Mouse (Mus musculus): ENCODE results near the gene Kcnmb2. TPM values are rescaled to one million over a fixed set of nuclear protein-coding genes. Genes with fewer than 3 reads are reported as not detected.

The Kcnmb2 gene
- total RNA-seq, 2 experiments from 2014 or later = not detected

- ATAC-seq (ENCODE audit: poor library complexity, severe bottlenecking) = no peak
These were observed 230.2 kb downstream of the Kcnmb2 start for GRCm38 (mm10) chr3:32132395-32133004.

GRCm38 (mm10) chr3:32144194-32144593, 241.9 kb downstream of the Kcnmb2 start:
- ATAC-seq (ENCODE audit: poor library complexity, severe bottlenecking) = no peak

DNA sequence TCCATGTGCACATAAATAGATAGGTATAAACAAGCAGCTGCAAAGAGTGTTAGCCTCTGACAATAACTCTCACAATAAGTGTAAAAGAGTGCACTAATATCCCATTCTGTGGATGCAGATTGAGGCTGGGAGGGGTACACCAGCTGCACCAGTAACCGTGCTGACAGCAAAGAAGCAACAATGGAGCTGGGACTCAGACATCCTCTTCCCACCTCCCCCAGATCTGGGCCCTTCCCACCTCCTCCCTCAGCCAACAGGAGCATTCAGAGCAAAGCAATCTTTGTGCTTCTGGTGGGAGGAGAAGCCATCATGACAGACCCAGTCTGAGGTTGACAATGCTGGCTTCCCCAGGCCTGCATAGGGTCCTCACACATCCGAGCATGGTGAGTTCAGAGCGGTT, 242.3 kb downstream of the Kcnmb2 start:
- ATAC-seq (ENCODE audit: poor library complexity, severe bottlenecking) = no peak

DNA sequence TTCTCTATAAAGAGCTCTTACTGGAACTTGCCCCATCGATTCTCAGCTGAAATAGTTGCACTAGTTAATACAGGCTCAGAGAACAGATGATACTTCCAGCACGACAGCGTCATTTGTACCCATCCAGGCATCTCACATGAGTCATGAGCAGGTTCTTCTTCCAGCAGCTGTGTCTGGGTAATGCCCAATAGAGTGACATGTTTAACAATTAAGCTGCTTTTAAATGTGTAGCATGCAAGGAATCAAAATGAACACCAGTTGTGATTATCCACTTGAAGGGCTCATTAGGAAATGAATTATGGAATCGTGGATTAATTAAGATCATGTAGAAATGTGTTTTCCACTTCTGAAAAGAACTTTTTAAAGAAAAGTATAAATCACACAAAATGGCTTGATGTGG, 245.4 kb downstream of the Kcnmb2 start:
- no peak for ATAC-seq (ENCODE audit: poor library complexity, severe bottlenecking)

- no peak for ATAC-seq (ENCODE audit: poor library complexity, severe bottlenecking)
These were observed 247.7 kb downstream of the Kcnmb2 start for GRCm38 (mm10) chr3:32149851-32150570.

- no peak for ATAC-seq (ENCODE audit: poor library complexity, severe bottlenecking)
These were observed 278.2 kb downstream of the Kcnmb2 start for GRCm38 (mm10) chr3:32180519-32180918.

DNA sequence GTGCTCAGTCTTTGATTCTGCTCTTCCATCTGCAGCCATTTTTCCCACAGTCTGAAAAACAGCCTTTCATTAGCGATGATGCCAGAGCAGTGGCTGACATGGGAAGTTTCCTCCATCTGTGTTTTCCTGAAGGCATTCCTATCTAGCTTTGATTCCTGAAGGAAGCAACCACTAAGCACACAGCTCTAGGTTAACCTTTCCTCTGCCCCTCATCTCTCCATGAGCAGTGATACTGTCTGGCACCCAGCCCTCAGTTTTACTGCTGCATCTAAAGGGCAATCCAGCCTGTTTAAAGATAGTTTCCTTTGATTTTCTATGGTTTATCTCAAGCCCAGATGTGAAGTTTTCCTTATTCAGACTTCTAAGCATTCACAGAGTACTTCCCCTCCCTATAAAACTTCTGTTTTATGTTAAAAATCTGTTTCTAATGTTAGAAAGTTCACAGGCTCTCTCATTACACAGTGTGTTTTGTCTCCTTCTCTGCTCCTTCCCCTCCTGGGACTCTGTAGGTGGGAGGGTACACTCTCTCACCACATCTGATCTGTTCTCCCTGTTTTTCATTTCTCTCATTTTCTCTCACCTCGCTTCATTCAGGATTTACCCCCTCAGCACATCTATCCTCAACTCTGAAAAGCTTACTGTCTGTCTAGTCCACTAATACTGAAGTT, 283.7 kb downstream of the Kcnmb2 start:
- ATAC-seq (ENCODE audit: poor library complexity, severe bottlenecking) = no peak

DNA sequence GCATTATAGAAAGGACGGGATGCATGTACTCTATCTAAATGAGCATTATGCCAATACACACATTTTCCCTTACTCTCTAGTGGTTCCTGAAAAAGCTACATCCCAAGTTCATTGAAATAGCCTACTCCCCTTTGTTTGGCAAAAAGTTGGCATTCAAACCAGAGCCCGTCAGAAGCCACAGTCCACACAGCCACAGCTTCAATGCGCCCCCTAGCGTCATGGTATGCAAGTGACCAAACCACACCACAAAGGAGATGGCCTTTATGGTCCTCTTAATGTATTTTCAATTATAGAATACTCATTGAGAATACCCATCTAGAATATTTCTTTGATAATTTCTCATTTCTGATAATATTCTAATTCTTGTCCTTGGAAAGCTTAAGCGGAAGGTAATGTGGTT, 286.2 kb downstream of the Kcnmb2 start:
- ATAC-seq (ENCODE audit: poor library complexity, severe bottlenecking) = no peak

DNA sequence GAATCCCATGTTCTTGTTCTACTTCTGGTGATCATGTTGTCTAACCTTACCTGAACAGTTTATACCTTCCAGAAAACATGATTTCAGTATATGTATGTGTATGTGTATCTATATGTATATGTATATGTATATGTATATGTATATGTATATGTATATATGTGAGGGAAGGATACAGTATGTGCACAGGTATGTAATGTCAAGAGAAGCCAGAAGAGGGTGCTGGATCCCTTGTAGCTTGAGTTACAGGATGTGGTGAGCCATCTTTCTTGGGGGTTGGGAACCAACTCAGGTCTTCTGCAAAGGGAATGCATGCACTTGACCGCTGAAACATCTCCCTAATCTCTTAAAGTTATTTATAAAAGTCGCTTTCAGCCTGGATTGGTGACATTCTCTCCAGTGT, 286.6 kb downstream of the Kcnmb2 start:
- ATAC-seq (ENCODE audit: poor library complexity, severe bottlenecking) = no peak

DNA sequence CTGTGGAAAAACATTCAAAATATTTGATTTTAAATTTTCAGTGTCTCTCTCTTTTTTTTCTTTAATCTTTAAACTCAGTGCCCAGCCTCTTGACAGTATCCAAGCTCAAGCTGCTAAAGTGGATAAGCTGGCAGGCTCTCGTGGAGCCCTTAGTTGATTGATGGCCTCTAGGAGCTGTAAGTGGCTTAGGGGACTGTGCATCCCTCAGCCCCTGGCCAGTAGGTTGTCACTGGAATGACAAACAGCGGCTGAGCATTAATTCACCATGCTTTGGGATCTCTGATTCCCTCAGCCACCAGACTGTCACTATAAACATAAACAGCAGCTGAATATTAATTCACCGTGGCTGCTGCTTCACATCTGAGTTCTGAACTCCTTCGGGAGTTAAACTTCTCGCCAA, 287.6 kb downstream of the Kcnmb2 start:
- ATAC-seq (ENCODE audit: poor library complexity, severe bottlenecking) = no peak

DNA sequence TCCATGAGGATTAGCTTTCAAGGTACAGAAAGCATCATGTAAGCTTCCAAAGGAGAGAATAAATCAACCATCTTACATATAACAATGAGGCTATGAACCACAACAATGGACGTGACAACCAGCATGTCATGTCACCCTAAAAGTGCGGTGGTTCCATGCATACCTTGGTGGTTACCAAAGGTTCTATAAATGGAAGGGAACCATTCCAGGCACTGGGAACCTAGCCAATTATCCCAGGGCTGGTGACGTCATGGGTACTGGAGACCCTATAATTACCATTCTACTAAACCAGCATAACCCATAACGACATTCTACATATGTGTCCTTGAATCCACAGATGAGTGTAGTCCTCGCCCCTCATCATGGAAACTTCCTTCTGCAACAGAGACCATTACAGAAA, 291.7 kb downstream of the Kcnmb2 start:
- ATAC-seq (ENCODE audit: poor library complexity, severe bottlenecking) = no peak

DNA sequence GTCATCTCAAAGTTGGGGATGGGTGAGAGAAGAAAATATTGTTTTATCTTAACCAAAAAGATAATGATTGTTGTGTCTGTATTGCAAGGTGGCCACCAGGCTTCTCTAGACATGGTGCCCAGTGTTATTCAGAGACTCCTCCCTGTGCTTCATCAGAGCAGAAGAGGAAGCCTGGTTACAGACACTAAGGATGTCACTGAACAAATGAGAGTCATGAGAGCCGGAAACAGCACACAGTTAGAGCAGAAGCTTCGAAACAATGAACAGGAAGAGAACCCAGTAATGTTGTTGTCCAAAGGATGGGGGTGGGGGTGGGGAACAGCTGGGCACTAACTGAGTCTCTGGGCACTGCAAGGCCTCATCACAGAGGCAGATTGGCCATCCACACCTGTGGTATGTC, 324.4 kb downstream of the Kcnmb2 start:
- ATAC-seq (ENCODE audit: poor library complexity, severe bottlenecking) = no peak

DNA sequence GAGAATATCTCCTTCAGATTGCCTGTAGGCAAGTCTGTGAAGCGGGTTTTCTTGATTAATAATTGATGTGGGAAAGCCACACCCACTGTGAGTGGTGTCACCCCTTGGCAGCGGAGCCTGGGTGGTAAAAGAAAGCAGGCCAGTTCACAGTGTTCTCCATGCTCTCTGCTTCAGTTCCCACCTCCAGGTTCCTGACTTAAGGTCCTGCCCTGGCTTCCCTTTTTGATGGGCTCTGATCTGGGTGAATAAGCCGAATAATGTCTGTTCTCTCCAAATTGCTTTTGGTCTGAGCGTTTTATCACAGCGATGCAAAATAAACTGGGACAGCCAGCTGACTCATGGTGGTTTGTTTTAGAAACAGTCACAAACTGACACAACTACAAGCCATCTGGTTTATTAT, 334.5 kb downstream of the Kcnmb2 start:
- no peak for ATAC-seq (ENCODE audit: poor library complexity, severe bottlenecking)

Measured in megakaryocyte, adult 5-6 weeks (primary cell).